Comparison of ENCODE assay signal across 8 mouse cellular contexts in the genomic region with DNA sequence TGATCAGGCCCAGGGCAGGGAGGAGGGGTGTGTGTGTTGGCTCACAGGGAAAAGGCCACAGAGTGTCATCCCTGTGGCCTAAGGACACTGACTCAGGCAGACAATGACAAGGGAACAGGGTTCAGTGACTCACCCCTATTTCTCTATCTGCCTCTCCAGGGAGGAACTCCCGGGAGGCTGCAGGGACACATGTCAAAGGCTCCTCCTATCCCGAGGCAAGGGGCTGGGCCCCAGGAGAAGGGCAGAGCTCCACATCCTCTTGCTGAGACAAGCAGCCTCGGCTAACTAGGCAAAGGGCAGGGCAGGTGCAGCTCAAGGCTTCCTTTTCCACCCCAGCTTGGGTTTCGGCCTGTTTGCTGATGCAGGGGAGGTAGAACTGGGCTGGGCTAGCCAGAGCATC. TPM values are rescaled to one million over a fixed set of nuclear protein-coding genes. Genes with fewer than 3 reads are reported as not detected.
DNase-seq lines count a peak whose midpoint lies in the region; ATAC-seq lines count a peak whose summit lies in the region.

No protein-coding gene starts in this region.

- 24% methylated on average over 4 of the region's 4 CpGs for WGBS in heart, embryonic 12.5 days

- no peak overlapping the region for H3K27ac ChIP-seq in heart, embryonic 12.5 days (ENCODE audit: poor library complexity, severe bottlenecking)

- no peaks in the 10 kb centered on the region for H3K27me3 ChIP-seq in heart, embryonic 12.5 days (replicated peaks)

- no peak overlapping the region for H3K4me2 ChIP-seq in heart, embryonic 12.5 days

- H3K4me1 ChIP-seq in heart, embryonic 12.5 days (replicated peaks): peaks cover 16% of the 10 kb centered on the region

- H3K9ac ChIP-seq in heart, embryonic 12.5 days: no peak overlapping the region

- peak; percentile 76 to 90 for DNase-seq in heart, adult 18-20 months
- peak; percentile 95 for DNase-seq in adrenal gland, adult 2 months
- peak; percentile 59 for DNase-seq in heart, postnatal 4 days
- DNase-seq in lung, postnatal 25 days (ENCODE audit: low spot score): peak; percentile 42
- no peak for DNase-seq in embryo, embryonic 10.5 days (ENCODE audit: low spot score)
- no peak for DNase-seq in frontal cortex, postnatal 10 days (ENCODE audit: low spot score in 2 of 2)
- no peak for DNase-seq in frontal cortex, adult 2 months (ENCODE audit: extremely low spot score in 1 of 2, low spot score in 1 of 2)

- no peak overlapping the region for H3K4me3 ChIP-seq in heart, embryonic 12.5 days

- no peak for ATAC-seq in heart, embryonic 12.5 days (ENCODE audit: insufficient number of reproducible peaks, low FRiP score)

- H3K36me3 ChIP-seq in heart, embryonic 12.5 days: peaks cover 23% of the 10 kb centered on the region

- no peaks in the 10 kb centered on the region for H3K9me3 ChIP-seq in heart, embryonic 12.5 days (replicated peaks)

RNA-seq across cellular contexts. Expression of a gene that starts 12.9 kb away (rescaled TPM):
- total RNA-seq in heart, adult 18-20 months (2021): 100 to 1,000 TPM; 103 to 127 TPM
- polyA plus RNA-seq in heart, embryonic 12.5 days (2016; fragmentation: Nextera tagmentation; extraction: Ambion mirVana): 14.6 and 14.7 TPM in 2 replicates
- 100 to 1,000 TPM in 1 of 2 experiments, 10 to 100 TPM in 1; 96.0 to 102 TPM for total RNA-seq in adrenal gland, adult 2 months (2021)
- polyA plus RNA-seq in adrenal gland, adult 2 months (2012; rRNA removed): 69.9 and 76.1 TPM in 2 replicates
- 10 to 100 TPM; 24.1 to 32.3 TPM for total RNA-seq in heart, postnatal 4 days (2021)
- polyA plus RNA-seq in frontal cortex, adult 2 months (2012; rRNA removed): 21.1 and 22.6 TPM in 2 replicates

RNA-seq across cellular contexts. Expression of a gene that starts 26.0 kb away (rescaled TPM):
- 10 to 100 TPM; 36.5 to 37.1 TPM for total RNA-seq in heart, adult 18-20 months (2021)
- polyA plus RNA-seq in heart, embryonic 12.5 days (2016; fragmentation: Nextera tagmentation; extraction: Ambion mirVana): 88.9 and 89.3 TPM in 2 replicates
- 10 to 100 TPM; 59.6 to 59.8 TPM for total RNA-seq in adrenal gland, adult 2 months (2021)
- polyA plus RNA-seq in adrenal gland, adult 2 months (2012; rRNA removed): 27.7 and 37.1 TPM in 2 replicates
- 10 to 100 TPM; 57.9 to 58.9 TPM for total RNA-seq in heart, postnatal 4 days (2021)
- polyA plus RNA-seq in frontal cortex, adult 2 months (2012; rRNA removed): 47.0 and 53.8 TPM in 2 replicates

RNA-seq across cellular contexts. Expression of a gene that starts 26.4 kb away (rescaled TPM):
- 1,000 to 10,000 TPM; 2,055 to 2,104 TPM for total RNA-seq in heart, adult 18-20 months (2021)
- 497 and 519 TPM in 2 replicates for polyA plus RNA-seq in heart, embryonic 12.5 days (2016; fragmentation: Nextera tagmentation; extraction: Ambion mirVana)
- 1,000 to 10,000 TPM; 1,000 to 1,044 TPM for total RNA-seq in adrenal gland, adult 2 months (2021)
- polyA plus RNA-seq in adrenal gland, adult 2 months (2012; rRNA removed): 391 and 396 TPM in 2 replicates
- total RNA-seq in heart, postnatal 4 days (2021): 1,000 to 10,000 TPM; 1,419 to 1,465 TPM
- polyA plus RNA-seq in frontal cortex, adult 2 months (2012; rRNA removed): 534 and 538 TPM in 2 replicates

RNA-seq across cellular contexts. Expression of a gene that starts 43.5 kb away (rescaled TPM):
- total RNA-seq in heart, adult 18-20 months (2021): 10 to 100 TPM; 67.5 to 73.0 TPM
- 26.0 and 27.8 TPM in 2 replicates for polyA plus RNA-seq in heart, embryonic 12.5 days (2016; fragmentation: Nextera tagmentation; extraction: Ambion mirVana)
- 100 to 1,000 TPM in 1 of 2 experiments, 10 to 100 TPM in 1; 35.0 to 100 TPM for total RNA-seq in adrenal gland, adult 2 months (2021)
- polyA plus RNA-seq in adrenal gland, adult 2 months (2012; rRNA removed): 35.0 and 69.3 TPM in 2 replicates
- total RNA-seq in heart, postnatal 4 days (2021): 10 to 100 TPM; 38.5 to 40.5 TPM
- polyA plus RNA-seq in frontal cortex, adult 2 months (2012; rRNA removed): 245 and 256 TPM in 2 replicates

Comparison
In these comparisons a context has a peak if more than half of its experiments do, and no peak if none do; other contexts are left out.
1. DNase-seq: peak in heart, adult 18-20 months (2 of 2), adrenal gland, adult 2 months (single experiment), heart, postnatal 4 days (single experiment) and lung, postnatal 25 days (single experiment); none in embryo, embryonic 10.5 days (single experiment), frontal cortex, postnatal 10 days (0 of 2) and frontal cortex, adult 2 months (0 of 2).